Comparison of ENCODE assay signal across 19 mouse cellular contexts in the genomic region with DNA sequence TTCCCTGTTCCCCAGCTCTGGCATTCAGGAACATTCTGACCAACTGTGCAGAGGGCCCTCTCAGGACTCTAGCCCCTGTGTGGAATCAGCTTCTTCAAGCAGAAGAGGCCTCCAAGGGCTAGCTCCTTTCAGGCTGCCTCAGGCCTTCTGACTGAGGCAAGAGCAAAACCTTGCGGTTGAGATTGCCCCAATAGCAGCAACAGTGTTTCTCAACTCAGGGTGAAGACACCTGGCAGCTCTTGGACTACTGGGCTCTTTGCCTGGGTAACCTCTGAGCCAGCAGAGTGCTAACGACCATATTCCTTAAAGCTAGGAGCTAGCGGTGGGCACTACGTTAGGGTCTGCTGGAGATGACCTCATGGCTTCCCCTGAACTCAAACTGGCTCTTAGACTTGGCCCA. TPM values are rescaled to one million over a fixed set of nuclear protein-coding genes. Genes with fewer than 3 reads are reported as not detected.
DNase-seq lines count a peak whose midpoint lies in the region; ATAC-seq and TF ChIP-seq lines count a peak whose summit lies in the region.
"Had no signal": no experiment of that assay in that cellular context is flagged by ENCODE, and none has a peak within 500 bp of the region (broad histone marks: within the 10 kb centered on the region; RNA-seq: fewer than 3 reads in every experiment).

No protein-coding gene starts in this region.

- TF ChIP-seq CTCF in lung, postnatal 0 days (IDR thresholded peaks at IDR 0.05): no peak

- no peak overlapping the region for H3K9ac ChIP-seq in lung, postnatal 0 days (replicated peaks; ENCODE audit: low read depth)
- H3K9ac ChIP-seq in forebrain, embryonic 14.5 days (ENCODE audit: low read length): no peak overlapping the region
- H3K9ac ChIP-seq: embryonic facial prominence, embryonic 13.5 days; hindbrain, embryonic 13.5 days; midbrain, embryonic 15.5 days had no signal

- no peak for TF ChIP-seq EP300 in lung, postnatal 0 days (IDR thresholded peaks at IDR 0.05)

- DNase-seq in adrenal gland, postnatal 14 days: peak; percentile 73
- DNase-seq in adrenal gland, adult 18-20 months (ENCODE audit: low spot score in 2 of 2): no peak
- DNase-seq in lung, postnatal 0 days (ENCODE audit: low spot score): peak; percentile 49
- no peak for DNase-seq in lung, postnatal 14 days
- peak; percentile 32 for DNase-seq in lung, postnatal 10 days
- no peak for DNase-seq in forebrain, embryonic 14.5 days (ENCODE audit: low spot score)
- no peak for DNase-seq in cerebellum, postnatal 14 days
- DNase-seq in layer of hippocampus, adult 9-10 months (ENCODE audit: low spot score): no peak
- DNase-seq: cerebellum, adult 11 months; kidney, adult 11 months; kidney, postnatal 4 days; layer of hippocampus, postnatal 36 days; thymus, postnatal 25 days had no signal

- no peaks in the 10 kb centered on the region for H3K9me3 ChIP-seq in lung, postnatal 0 days (ENCODE audit: low read length)
- H3K9me3 ChIP-seq in forebrain, embryonic 14.5 days (replicated peaks; ENCODE audit: control insufficient read depth, low read length): no peaks in the 10 kb centered on the region
- H3K9me3 ChIP-seq: embryonic facial prominence, embryonic 13.5 days; hindbrain, embryonic 13.5 days; midbrain, embryonic 15.5 days had no signal

- no peak overlapping the region for H3K27ac ChIP-seq in lung, postnatal 0 days (ENCODE audit: low read length)
- H3K27ac ChIP-seq in forebrain, embryonic 14.5 days (ENCODE audit: low read depth, low read length): no peak overlapping the region
- H3K27ac ChIP-seq: embryonic facial prominence, embryonic 13.5 days; heart, adult 2 months; hindbrain, embryonic 13.5 days; macrophage; midbrain, embryonic 15.5 days; stomach, postnatal 0 days had no signal

- peaks cover 24% of the 10 kb centered on the region; the same call in 1 of the 2 replicates for H3K4me1 ChIP-seq in lung, postnatal 0 days (ENCODE audit: insufficient read depth, low read depth, low read length)
- H3K4me1 ChIP-seq in forebrain, embryonic 14.5 days (ENCODE audit: control insufficient read depth, insufficient read depth, low read length): peaks cover 22% of the 10 kb centered on the region

- no peak overlapping the region for H3K4me2 ChIP-seq in lung, postnatal 0 days (replicated peaks; ENCODE audit: low read depth, low read length)
- no peak overlapping the region for H3K4me2 ChIP-seq in forebrain, embryonic 14.5 days (ENCODE audit: low read length)
- H3K4me2 ChIP-seq: embryonic facial prominence, embryonic 13.5 days; hindbrain, embryonic 13.5 days; midbrain, embryonic 15.5 days had no signal

- H3K27me3 ChIP-seq in lung, postnatal 0 days (replicated peaks; ENCODE audit: insufficient read depth, low read length): no peaks in the 10 kb centered on the region
- no peaks in the 10 kb centered on the region for H3K27me3 ChIP-seq in forebrain, embryonic 14.5 days (replicated peaks; ENCODE audit: control insufficient read depth, insufficient read depth, low read length)
- H3K27me3 ChIP-seq: embryonic facial prominence, embryonic 13.5 days; hindbrain, embryonic 13.5 days; midbrain, embryonic 15.5 days had no signal

- H3K4me3 ChIP-seq in lung, postnatal 0 days (ENCODE audit: low read depth, low read length): no peak overlapping the region
- no peak overlapping the region for H3K4me3 ChIP-seq in forebrain, embryonic 14.5 days (ENCODE audit: low read depth, low read length)
- H3K4me3 ChIP-seq: embryonic facial prominence, embryonic 13.5 days; heart, adult 2 months; hindbrain, embryonic 13.5 days; midbrain, embryonic 15.5 days had no signal

- no peak for ATAC-seq in lung, postnatal 0 days
- ATAC-seq in forebrain, embryonic 14.5 days: no peak
- ATAC-seq: midbrain, embryonic 15.5 days had no signal

- WGBS in lung, postnatal 0 days: 69% methylated on average over 4 of the region's 4 CpGs
- 79% methylated on average over 4 of the region's 4 CpGs for WGBS in forebrain, embryonic 14.5 days

- no peaks in the 10 kb centered on the region for H3K36me3 ChIP-seq in lung, postnatal 0 days (ENCODE audit: insufficient read depth, low read length)
- peaks cover 16% of the 10 kb centered on the region for H3K36me3 ChIP-seq in forebrain, embryonic 14.5 days (ENCODE audit: control insufficient read depth, insufficient read depth, low read length)
- H3K36me3 ChIP-seq: midbrain, embryonic 15.5 days had no signal

RNA-seq across cellular contexts. Expression of a gene that starts 5.0 kb away (rescaled TPM):
- total RNA-seq in adrenal gland, postnatal 14 days (2021): 829 and 921 TPM in 2 replicates
- total RNA-seq in adrenal gland, adult 18-20 months (2021): 1,000 to 10,000 TPM; 1,314 to 2,885 TPM
- polyA plus RNA-seq in lung, postnatal 0 days (2015; fragmentation: Nextera tagmentation; extraction: Ambion mirVana): 121 and 132 TPM in 2 replicates
- polyA plus RNA-seq in forebrain, embryonic 14.5 days (2014; fragmentation: Nextera tagmentation; extraction: Ambion mirVana): 134 and 154 TPM in 2 replicates

Comparison
In these comparisons a context has a peak if more than half of its experiments do, and no peak if none do; other contexts are left out.
1. DNase-seq: peak in adrenal gland, postnatal 14 days (single experiment), lung, postnatal 0 days (single experiment) and lung, postnatal 10 days (single experiment); none in adrenal gland, adult 18-20 months (0 of 2), lung, postnatal 14 days (single experiment), forebrain, embryonic 14.5 days (single experiment), cerebellum, postnatal 14 days (0 of 2) and layer of hippocampus, adult 9-10 months (single experiment).